Mouse (Mus musculus) olfactory bulb, adult 2 months (tissue): Measurements from ENCODE around the gene Ccl17.

ENCODE experiments used
- CTCF ChIP-seq: fragments of 200-500 bp; IDR thresholded peaks from 2 replicates; pipeline ENCODE4 v1.5.1; 2012; ENCODE audit warnings: low read depth, mild to moderate bottlenecking, low read length, moderate library complexity; ENCODE audit not compliant: insufficient read depth
- POLR2A ChIP-seq: fragments of 200-500 bp; IDR thresholded peaks from 2 replicates; pipeline ENCODE4 v1.6.1; 2012; ENCODE audit warnings: mild to moderate bottlenecking, low read depth, low read length, moderate library complexity; ENCODE audit not compliant: insufficient read depth

GRCm38 (mm10) chr8:94811654-94812053 is 1.4 kb downstream of the Ccl17 start:
- TF ChIP-seq CTCF (no peak), POLR2A (no peak)
